Mouse (Mus musculus): ENCODE data around the gene Dytn.

GRCm38 (mm10) chr1:63609613-63610012 is 77.1 kb downstream of the Dytn start:
- TF ChIP-seq POLR2A (IDR thresholded peaks at IDR 0.05; ENCODE audit: extremely low read depth, insufficient read depth, low read length) (no peak), CTCF (IDR thresholded peaks at IDR 0.05; ENCODE audit: extremely low read depth, insufficient read depth, low read length) (no peak)

Data from cortical plate, adult 2 months (tissue).